Comparison of ENCODE assay signal across 11 mouse cellular contexts in the genomic region with DNA sequence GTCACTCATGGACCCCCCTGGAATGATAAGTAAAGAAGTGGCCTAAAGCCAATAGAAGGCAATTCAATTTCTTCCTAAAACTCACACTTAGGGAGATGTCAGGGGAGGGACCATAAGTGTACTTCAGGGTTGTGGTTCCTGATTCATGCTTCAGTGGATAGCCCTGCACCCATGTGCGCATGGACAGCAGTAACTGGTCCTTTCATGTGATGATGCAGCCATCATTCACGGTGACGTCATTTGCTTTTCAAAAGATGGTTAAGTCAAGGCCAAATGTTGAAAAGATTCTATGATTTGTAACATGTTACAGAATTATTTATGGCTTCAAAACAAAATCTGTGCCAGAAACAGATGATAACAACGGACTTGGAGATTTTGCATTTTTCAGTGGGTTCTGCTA. TPM values are rescaled to one million over a fixed set of nuclear protein-coding genes. Genes with fewer than 3 reads are reported as not detected.
DNase-seq lines count a peak whose midpoint lies in the region.
"Had no signal": no experiment of that assay in that cellular context is flagged by ENCODE, and none has a peak within 500 bp of the region (broad histone marks: within the 10 kb centered on the region; RNA-seq: fewer than 3 reads in every experiment).

No protein-coding gene starts in this region.

- peak; percentile 44 for DNase-seq in adrenal gland, adult 2 months
- DNase-seq in adrenal gland, postnatal 25 days = no peak
- DNase-seq in adrenal gland, postnatal 36 days = peak; percentile 26 to 55
- DNase-seq in adrenal gland, postnatal 4 days (ENCODE audit: low spot score in 2 of 2) = no peak
- DNase-seq: cerebellum, adult 11 months; cerebellum, adult 18-20 months; cerebellum, adult 8-10 months; cerebellum, adult 9-11 months; cerebellum, postnatal 14 days; cerebellum, postnatal 36 days; embryo, embryonic 11 days had no signal

RNA-seq across cellular contexts. Expression of a gene that starts 28.9 kb away (rescaled TPM):
- 100 to 1,000 TPM in 1 of 2 experiments, 10 to 100 TPM in 1; 68.4 to 102 TPM for total RNA-seq in adrenal gland, adult 2 months (2021)
- 7.9 and 12.0 TPM in 2 replicates for polyA plus RNA-seq in adrenal gland, adult 2 months (2012; rRNA removed)
- total RNA-seq in adrenal gland, postnatal 25 days (2021) = 101 and 103 TPM in 2 replicates
- 100 to 1,000 TPM in 1 of 2 experiments, 10 to 100 TPM in 1; 88.5 to 105 TPM for total RNA-seq in adrenal gland, postnatal 36 days (2021)
- total RNA-seq in adrenal gland, postnatal 4 days (2021) = 10 to 100 TPM; 65.4 to 78.0 TPM

Comparison
In these comparisons a context has a peak if more than half of its experiments do, and no peak if none do; other contexts are left out.
1. DNase-seq: peak in adrenal gland, adult 2 months (single experiment) and adrenal gland, postnatal 36 days (2 of 2); none in adrenal gland, postnatal 25 days (single experiment) and adrenal gland, postnatal 4 days (0 of 2).